Mouse (Mus musculus) embryonic fibroblast, embryonic 13.5 days (primary cell): ENCODE measurements at regions not wholly inside any gene's neighbourhood (a gene's known extent, or its start where the extent isn't known, plus 50 kb on each side); places are given as distances from the start of the nearest gene placed in this dataset.
"Not testable (repeated sequence)": the region's sequence is repeated elsewhere in the genome, so short reads cannot be mapped to it uniquely, and the experiment has no call there.

Source experiments
- H3K27ac ChIP-seq: 2 replicates; pipeline ENCODE4 v1.5.1; 2012; ENCODE audit warnings: low read length, control low read depth, inconsistent platforms; ENCODE audit not compliant: insufficient read depth
- H3K4me1 ChIP-seq: 2 replicates; pipeline ENCODE4 v1.6.1; 2011; ENCODE audit warnings: low read length; ENCODE audit not compliant: control insufficient read depth, insufficient read depth
- H3K4me3 ChIP-seq: 2 replicates; pipeline ENCODE4 v1.5.1; 2011; ENCODE audit warnings: mild to moderate bottlenecking, control low read depth, low read length; ENCODE audit not compliant: insufficient read depth
- CTCF ChIP-seq: IDR thresholded peaks from 2 replicates; pipeline ENCODE4 v1.5.1; 2011; ENCODE audit warnings: mild to moderate bottlenecking, control low read depth, low read length, moderate library complexity, borderline replicate concordance; ENCODE audit not compliant: insufficient read depth
- POLR2A ChIP-seq: IDR thresholded peaks from 2 replicates; pipeline ENCODE4 v1.6.1; 2011; ENCODE audit warnings: low read depth, mild to moderate bottlenecking, control low read depth, low read length, moderate library complexity

GRCm38 (mm10) chr16:76958597-76959392, 54.7 kb upstream of the Usp25 start:
- no peak for TF ChIP-seq CTCF
- TF ChIP-seq POLR2A: no peak
- Histone ChIP-seq H3K4me1 (peaks cover 7% of the 10 kb centered on the region; the same call in 1 of the 2 replicates), H3K27ac (no peak overlapping the region), H3K4me3 (no peak overlapping the region)

- Histone ChIP-seq H3K27ac (no peak overlapping the region), H3K4me1 (peaks cover 7% of the 10 kb centered on the region; the same call in 1 of the 2 replicates), H3K4me3 (no peak overlapping the region)
- TF ChIP-seq CTCF: no peak
- TF ChIP-seq POLR2A: no peak
Measured at GRCm38 (mm10) chr16:76957491-76957890, 56.0 kb upstream of the Usp25 start.

GRCm38 (mm10) chr16:76957090-76957489, 56.4 kb upstream of the Usp25 start:
- TF ChIP-seq CTCF (no peak), POLR2A (no peak)

GRCm38 (mm10) chr16:76950836-76951486, 62.5 kb upstream of the Usp25 start:
- Histone ChIP-seq H3K27ac (no peak overlapping the region), H3K4me1 (no peaks in the 10 kb centered on the region), H3K4me3 (no peak overlapping the region)
- TF ChIP-seq CTCF (no peak), POLR2A (no peak)

More at GRCm38 (mm10) chr16:76957090-76957489, 56.4 kb upstream of the Usp25 start:
- Histone ChIP-seq H3K27ac (no peak overlapping the region), H3K4me3 (no peak overlapping the region), H3K4me1 (peaks cover 7% of the 10 kb centered on the region; the same call in 1 of the 2 replicates)

- no peak for TF ChIP-seq CTCF
- no peak for TF ChIP-seq POLR2A
- no peak overlapping the region for H3K4me3 ChIP-seq
- H3K4me1 ChIP-seq: no peaks in the 10 kb centered on the region
- no peak overlapping the region for H3K27ac ChIP-seq
Measured at GRCm38 (mm10) chr16:76947011-76947410, 66.5 kb upstream of the Usp25 start.

- TF ChIP-seq POLR2A (no peak), CTCF (no peak)
- no peak overlapping the region for H3K27ac ChIP-seq
- H3K4me1 ChIP-seq: no peaks in the 10 kb centered on the region
- no peak overlapping the region for H3K4me3 ChIP-seq
Measured at GRCm38 (mm10) chr16:76938128-76938527, 75.4 kb upstream of the Usp25 start.

GRCm38 (mm10) chr16:76927901-76928300, 85.6 kb upstream of the Usp25 start:
- H3K4me3 ChIP-seq: no peak overlapping the region
- H3K27ac ChIP-seq: no peak overlapping the region
- H3K4me1 ChIP-seq: no peaks in the 10 kb centered on the region
- TF ChIP-seq POLR2A: no peak
- no peak for TF ChIP-seq CTCF

- not testable (repeated sequence) for H3K27ac ChIP-seq, H3K4me1 ChIP-seq, H3K4me3 ChIP-seq
Measured at GRCm38 (mm10) chr16:76920137-76920536, 93.4 kb upstream of the Usp25 start.

GRCm38 (mm10) chr16:76918598-76918997, 94.9 kb upstream of the Usp25 start:
- TF ChIP-seq POLR2A (no peak), CTCF (no peak)
- Histone ChIP-seq H3K27ac (no peak overlapping the region), H3K4me3 (no peak overlapping the region), H3K4me1 (no peaks in the 10 kb centered on the region)

- Histone ChIP-seq H3K4me1 (no peaks in the 10 kb centered on the region), H3K27ac (no peak overlapping the region), H3K4me3 (no peak overlapping the region)
- TF ChIP-seq CTCF (no peak), POLR2A (no peak)
Measured at GRCm38 (mm10) chr16:76914311-76914710, 99.2 kb upstream of the Usp25 start.
